Mouse (Mus musculus) erythroblast, embryonic 14.5 days (primary cell): ENCODE measurements at regions not wholly inside any gene's neighbourhood (a gene's known extent, or its start where the extent isn't known, plus 50 kb on each side); places are given as distances from the start of the nearest gene placed in this dataset.

ENCODE experiments used
- GATA1 ChIP-seq: IDR thresholded peaks from 2 replicates; pipeline ENCODE4 v1.6.1; 2012; ENCODE audit warnings: low read length, inconsistent platforms, mixed read lengths
- TAL1 ChIP-seq: IDR thresholded peaks from 3 replicates; pipeline ENCODE4 v1.6.1; 2012; ENCODE audit warnings: low read length, inconsistent platforms, mixed read lengths

DNA sequence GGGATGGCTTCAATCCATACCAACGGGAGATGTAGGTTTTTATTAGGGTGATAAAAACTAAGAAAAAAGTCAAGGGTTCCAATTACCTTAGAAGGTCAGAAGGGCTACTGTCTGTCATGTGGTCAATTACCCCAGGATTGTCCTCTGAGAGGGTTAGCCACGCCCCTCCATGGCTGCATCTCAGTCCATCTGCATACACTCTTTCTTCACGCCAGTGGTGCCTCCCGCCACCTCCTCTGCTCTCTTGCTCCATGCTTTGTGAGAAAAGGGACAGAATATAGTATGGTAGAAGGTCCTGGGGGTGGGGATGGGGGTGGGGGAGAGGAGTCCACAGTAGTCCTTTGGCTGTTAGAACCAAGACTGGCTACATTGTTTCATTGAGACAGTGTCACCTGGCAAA, 96.1 kb upstream of the Podxl start:
- TF ChIP-seq TAL1 (no peak), GATA1 (no peak)
